Mouse (Mus musculus): Measurements from ENCODE around the gene Ak2. TPM values are rescaled to one million over a fixed set of nuclear protein-coding genes. Genes with fewer than 3 reads are reported as not detected.

Ak2 gene
- total and polyA plus RNA-seq, 3 experiments: 269 to 363 (median 280) TPM

GRCm38 (mm10) chr4:129019788-129020187 is 28.0 kb downstream of the Ak2 start:
- H3K79me2 ChIP-seq (replicated peaks; ENCODE audit: control insufficient read depth, extremely low read depth, insufficient read depth, poor library complexity, severe bottlenecking): no peaks in the 10 kb centered on the region
- no peak for TF ChIP-seq IRF4 (IDR thresholded peaks at IDR 0.05; ENCODE audit: low read depth, low read length)
- no peak for TF ChIP-seq ELF1 (IDR thresholded peaks at IDR 0.05; ENCODE audit: low read depth, low read length)
- TF ChIP-seq NELFE (IDR thresholded peaks at IDR 0.05; ENCODE audit: low read depth, low read length): no peak
- no peak for TF ChIP-seq POLR2AphosphoS2 (IDR thresholded peaks at IDR 0.05; ENCODE audit: low read depth, low read length)
- no peak for TF ChIP-seq GABPA (IDR thresholded peaks at IDR 0.05; ENCODE audit: insufficient replicate concordance, low read depth, low read length)
- no peak for TF ChIP-seq ZC3H11A (IDR thresholded peaks at IDR 0.05; ENCODE audit: low read depth, low read length)
- in situ Hi-C loops (cut with MboI; ENCODE audit: low pct_ligation_motif_present, low pct_unique_long_range_greater_than_20kb, low sequenced_read_pairs): loop anchor here (10.0 kb wide), 1 partner anchor 55 kb away; no protein-coding TSS in a partner anchor
- H3K4me1 ChIP-seq (ENCODE audit: control insufficient read depth in 1 of 2, insufficient read depth in 2 of 2): peaks cover 19 to 55% of the 10 kb centered on the region in 2 experiments
- dilution Hi-C loops (cut with MboI; ENCODE audit: extremely low pct_ligation_motif_present, extremely low pct_unique_long_range_greater_than_20kb, low sequenced_read_pairs): no loop called here
- H3K27me3 ChIP-seq (replicated peaks): no peaks in the 10 kb centered on the region
- no peaks in the 10 kb centered on the region for H3K36me3 ChIP-seq (replicated peaks in 1 of 2; ENCODE audit: control insufficient read depth in 1 of 2, insufficient read depth in 1 of 2, low read length in 1 of 2)
- no peak overlapping the region for H3K4me2 ChIP-seq (ENCODE audit: insufficient read depth, low read depth, poor library complexity, severe bottlenecking)
- H3K4me3 ChIP-seq (replicated peaks in 1 of 3; ENCODE audit: low read depth in 2 of 3, low read length in 2 of 3, poor library complexity in 1 of 3): no peak overlapping the region
- H3K27ac ChIP-seq (ENCODE audit: insufficient read depth, low read depth): no peak overlapping the region
- H3K9me3 ChIP-seq (replicated peaks; ENCODE audit: low read length): peaks cover 5% of the 10 kb centered on the region
- H3K9ac ChIP-seq (ENCODE audit: insufficient read depth, low read depth): no peak overlapping the region
- DNase-seq (ENCODE audit: extremely low read depth): no peak

- dilution Hi-C loops (cut with MboI; ENCODE audit: extremely low pct_ligation_motif_present, extremely low pct_unique_long_range_greater_than_20kb, low sequenced_read_pairs) (no loop called here), in situ Hi-C loops (cut with MboI; ENCODE audit: low pct_ligation_motif_present, low pct_unique_long_range_greater_than_20kb, low sequenced_read_pairs) (no loop called here)
- Histone ChIP-seq H3K9me3 (replicated peaks; ENCODE audit: low read length) (peaks cover 5% of the 10 kb centered on the region), H3K9ac (ENCODE audit: insufficient read depth, low read depth) (no peak overlapping the region), H3K27ac (ENCODE audit: insufficient read depth, low read depth) (no peak overlapping the region), H3K36me3 (replicated peaks in 1 of 2; ENCODE audit: control insufficient read depth in 1 of 2, insufficient read depth in 1 of 2, low read length in 1 of 2) (no peaks in the 10 kb centered on the region), H3K4me2 (ENCODE audit: insufficient read depth, low read depth, poor library complexity, severe bottlenecking) (no peak overlapping the region), H3K79me2 (replicated peaks; ENCODE audit: control insufficient read depth, extremely low read depth, insufficient read depth, poor library complexity, severe bottlenecking) (no peaks in the 10 kb centered on the region), H3K4me1 (ENCODE audit: control insufficient read depth in 1 of 2, insufficient read depth in 2 of 2) (peaks cover 19 to 58% of the 10 kb centered on the region in 2 experiments), H3K4me3 (replicated peaks in 1 of 3; ENCODE audit: low read depth in 2 of 3, low read length in 2 of 3, poor library complexity in 1 of 3) (no peak overlapping the region), H3K27me3 (replicated peaks) (no peaks in the 10 kb centered on the region)
- DNase-seq (ENCODE audit: extremely low read depth): no peak
- TF ChIP-seq USF2 (conservative IDR thresholded peaks at IDR 0.05; ENCODE audit: low read depth, low read length) (no peak), PAX5 (IDR thresholded peaks at IDR 0.05; ENCODE audit: low read length) (no peak), ELF1 (IDR thresholded peaks at IDR 0.05; ENCODE audit: low read depth, low read length) (no peak), ZKSCAN1 (IDR thresholded peaks at IDR 0.05; ENCODE audit: borderline replicate concordance, low read depth, low read length) (no peak), HCFC1 (IDR thresholded peaks at IDR 0.05; ENCODE audit: low read depth, low read length) (no peak), CHD1 (IDR thresholded peaks at IDR 0.05; ENCODE audit: low read depth, low read length) (no peak), ZC3H11A (IDR thresholded peaks at IDR 0.05; ENCODE audit: low read depth, low read length) (no peak), MAZ (IDR thresholded peaks at IDR 0.05; ENCODE audit: low read depth, low read length) (no peak), MAFK (IDR thresholded peaks at IDR 0.05; ENCODE audit: insufficient replicate concordance, low read length) (no peak), E2F4 (IDR thresholded peaks at IDR 0.05; ENCODE audit: insufficient replicate concordance, low read depth, low read length) (no peak), KAT2A (IDR thresholded peaks at IDR 0.05; ENCODE audit: insufficient replicate concordance, low read length) (no peak), IRF4 (IDR thresholded peaks at IDR 0.05; ENCODE audit: low read depth, low read length) (no peak), MYC (IDR thresholded peaks at IDR 0.05; ENCODE audit: low read depth, low read length) (no peak), SMC3 (IDR thresholded peaks at IDR 0.05; ENCODE audit: low read depth, low read length) (no peak), CHD2 (IDR thresholded peaks at IDR 0.05; ENCODE audit: low read length) (no peak), GABPA (IDR thresholded peaks at IDR 0.05; ENCODE audit: insufficient replicate concordance, low read depth, low read length) (no peak), TCF12 (IDR thresholded peaks at IDR 0.05; ENCODE audit: low read depth, low read length) (no peak)
These were observed 28.7 kb downstream of the Ak2 start for GRCm38 (mm10) chr4:129020454-129020853.

All from CH12.LX (cell line).